Mouse (Mus musculus): ENCODE measurements around the gene Ms4a6d. TPM values are rescaled to one million over a fixed set of nuclear protein-coding genes. Genes with fewer than 3 reads are reported as not detected.

Gene Ms4a6d
- polyA plus RNA-seq, 1 experiment from 2014 or later = 4.8 TPM

- no peak for DNase-seq (ENCODE audit: low spot score)
- Histone ChIP-seq H3K4me3 (ENCODE audit: low read depth, low read length) (no peak overlapping the region), H3K4me2 (replicated peaks; ENCODE audit: low read depth, low read length) (no peak overlapping the region), H3K9me3 (ENCODE audit: control insufficient read depth, low read length) (no peaks in the 10 kb centered on the region), H3K27me3 (ENCODE audit: control insufficient read depth, insufficient read depth, low read length) (no peaks in the 10 kb centered on the region), H3K36me3 (ENCODE audit: control insufficient read depth, insufficient read depth, low read length) (no peaks in the 10 kb centered on the region), H3K9ac (ENCODE audit: low read depth, low read length) (no peak overlapping the region), H3K4me1 (replicated peaks; ENCODE audit: control insufficient read depth, insufficient read depth, low read length) (no peaks in the 10 kb centered on the region), H3K27ac (ENCODE audit: low read depth, low read length) (no peak overlapping the region)
- no peak for ATAC-seq (ENCODE audit: low FRiP score)
These were observed 20.2 kb upstream of the Ms4a6d start for GRCm38 (mm10) chr19:11624800-11625199.

- no peaks in the 10 kb centered on the region for H3K36me3 ChIP-seq (ENCODE audit: control insufficient read depth, insufficient read depth, low read length)
- no peaks in the 10 kb centered on the region for H3K9me3 ChIP-seq (ENCODE audit: control insufficient read depth, low read length)
- no peaks in the 10 kb centered on the region for H3K4me1 ChIP-seq (replicated peaks; ENCODE audit: control insufficient read depth, insufficient read depth, low read length)
- H3K9ac ChIP-seq (ENCODE audit: low read depth, low read length) = no peak within 1 kb of the TSS
- ATAC-seq (ENCODE audit: low FRiP score) (no peak), DNase-seq (ENCODE audit: low spot score) (no peak)
- no peak within 1 kb of the TSS for H3K27ac ChIP-seq (ENCODE audit: low read depth, low read length)
- no peak within 1 kb of the TSS for H3K4me2 ChIP-seq (replicated peaks; ENCODE audit: low read depth, low read length)
- no peak within 1 kb of the TSS for H3K4me3 ChIP-seq (ENCODE audit: low read depth, low read length)
- WGBS = 89% methylated on average over 2 of the region's 2 CpGs
- H3K27me3 ChIP-seq (ENCODE audit: control insufficient read depth, insufficient read depth, low read length) = no peaks in the 10 kb centered on the region
These were observed 18.9 kb upstream of the Ms4a6d start, which contains the start of gene Ms4a2 for GRCm38 (mm10) chr19:11623551-11623950. Gene Ms4a2, minus strand, starts transcription at chr19:11623719.

GRCm38 (mm10) chr19:11617983-11618382, 13.3 kb upstream of the Ms4a6d start:
- Histone ChIP-seq H3K4me2 (replicated peaks; ENCODE audit: low read depth, low read length) (no peak overlapping the region), H3K27ac (ENCODE audit: low read depth, low read length) (no peak overlapping the region), H3K4me1 (replicated peaks; ENCODE audit: control insufficient read depth, insufficient read depth, low read length) (no peaks in the 10 kb centered on the region), H3K9ac (ENCODE audit: low read depth, low read length) (no peak overlapping the region), H3K36me3 (ENCODE audit: control insufficient read depth, insufficient read depth, low read length) (no peaks in the 10 kb centered on the region), H3K9me3 (ENCODE audit: control insufficient read depth, low read length) (no peaks in the 10 kb centered on the region), H3K27me3 (ENCODE audit: control insufficient read depth, insufficient read depth, low read length) (no peaks in the 10 kb centered on the region), H3K4me3 (ENCODE audit: low read depth, low read length) (no peak overlapping the region)
- no peak for ATAC-seq (ENCODE audit: low FRiP score)
- no peak for DNase-seq (ENCODE audit: low spot score)

GRCm38 (mm10) chr19:11614805-11615204, 10.2 kb upstream of the Ms4a6d start:
- ATAC-seq (ENCODE audit: low FRiP score) (no peak), DNase-seq (ENCODE audit: low spot score) (no peak)
- no peaks in the 10 kb centered on the region for H3K4me1 ChIP-seq (replicated peaks; ENCODE audit: control insufficient read depth, insufficient read depth, low read length)
- H3K27ac ChIP-seq (ENCODE audit: low read depth, low read length) = no peak overlapping the region
- WGBS = 76% methylated on average over 2 of the region's 2 CpGs
- no peaks in the 10 kb centered on the region for H3K27me3 ChIP-seq (ENCODE audit: control insufficient read depth, insufficient read depth, low read length)
- H3K9ac ChIP-seq (ENCODE audit: low read depth, low read length) = no peak overlapping the region
- no peaks in the 10 kb centered on the region for H3K9me3 ChIP-seq (ENCODE audit: control insufficient read depth, low read length)
- H3K4me3 ChIP-seq (ENCODE audit: low read depth, low read length) = no peak overlapping the region
- no peak overlapping the region for H3K4me2 ChIP-seq (replicated peaks; ENCODE audit: low read depth, low read length)
- no peaks in the 10 kb centered on the region for H3K36me3 ChIP-seq (ENCODE audit: control insufficient read depth, insufficient read depth, low read length)

GRCm38 (mm10) chr19:11613776-11614443, 9.3 kb upstream of the Ms4a6d start:
- Histone ChIP-seq H3K36me3 (ENCODE audit: control insufficient read depth, insufficient read depth, low read length) (no peaks in the 10 kb centered on the region), H3K9ac (ENCODE audit: low read depth, low read length) (no peak overlapping the region), H3K9me3 (ENCODE audit: control insufficient read depth, low read length) (no peaks in the 10 kb centered on the region), H3K27me3 (ENCODE audit: control insufficient read depth, insufficient read depth, low read length) (no peaks in the 10 kb centered on the region), H3K4me2 (replicated peaks; ENCODE audit: low read depth, low read length) (no peak overlapping the region), H3K4me3 (ENCODE audit: low read depth, low read length) (no peak overlapping the region), H3K27ac (ENCODE audit: low read depth, low read length) (no peak overlapping the region), H3K4me1 (replicated peaks; ENCODE audit: control insufficient read depth, insufficient read depth, low read length) (no peaks in the 10 kb centered on the region)
- DNase-seq (ENCODE audit: low spot score) = no peak
- ATAC-seq (ENCODE audit: low FRiP score) = no peak
- WGBS = 81% methylated on average over 8 of the region's 8 CpGs

- 94% methylated on average over 1 of the region's 1 CpGs for WGBS
- H3K9ac ChIP-seq (ENCODE audit: low read depth, low read length) = no peak overlapping the region
These were observed 8.4 kb upstream of the Ms4a6d start for GRCm38 (mm10) chr19:11613084-11613483.

GRCm38 (mm10) chr19:11612293-11612692, 7.6 kb upstream of the Ms4a6d start:
- Histone ChIP-seq H3K27ac (ENCODE audit: low read depth, low read length) (no peak overlapping the region), H3K4me1 (replicated peaks; ENCODE audit: control insufficient read depth, insufficient read depth, low read length) (no peaks in the 10 kb centered on the region), H3K4me2 (replicated peaks; ENCODE audit: low read depth, low read length) (no peak overlapping the region), H3K27me3 (ENCODE audit: control insufficient read depth, insufficient read depth, low read length) (no peaks in the 10 kb centered on the region), H3K4me3 (ENCODE audit: low read depth, low read length) (no peak overlapping the region), H3K36me3 (ENCODE audit: control insufficient read depth, insufficient read depth, low read length) (no peaks in the 10 kb centered on the region), H3K9ac (ENCODE audit: low read depth, low read length) (no peak overlapping the region), H3K9me3 (ENCODE audit: control insufficient read depth, low read length) (no peaks in the 10 kb centered on the region)
- ATAC-seq (ENCODE audit: low FRiP score) (no peak), DNase-seq (ENCODE audit: low spot score) (no peak)
- 66% methylated on average over 2 of the region's 2 CpGs for WGBS

More at GRCm38 (mm10) chr19:11613084-11613483, 8.4 kb upstream of the Ms4a6d start:
- H3K4me2 ChIP-seq (replicated peaks; ENCODE audit: low read depth, low read length) = no peak overlapping the region
- no peaks in the 10 kb centered on the region for H3K27me3 ChIP-seq (ENCODE audit: control insufficient read depth, insufficient read depth, low read length)
- ATAC-seq (ENCODE audit: low FRiP score) = no peak
- no peak for DNase-seq (ENCODE audit: low spot score)
- H3K36me3 ChIP-seq (ENCODE audit: control insufficient read depth, insufficient read depth, low read length) = no peaks in the 10 kb centered on the region
- no peak overlapping the region for H3K4me3 ChIP-seq (ENCODE audit: low read depth, low read length)
- no peak overlapping the region for H3K27ac ChIP-seq (ENCODE audit: low read depth, low read length)
- no peaks in the 10 kb centered on the region for H3K9me3 ChIP-seq (ENCODE audit: control insufficient read depth, low read length)
- H3K4me1 ChIP-seq (replicated peaks; ENCODE audit: control insufficient read depth, insufficient read depth, low read length) = no peaks in the 10 kb centered on the region

GRCm38 (mm10) chr19:11611541-11611945, 6.9 kb upstream of the Ms4a6d start:
- DNase-seq (ENCODE audit: low spot score) (peak; percentile 51), ATAC-seq (ENCODE audit: low FRiP score) (peak; percentile 74)
- H3K4me1 ChIP-seq (replicated peaks; ENCODE audit: control insufficient read depth, insufficient read depth, low read length) = no peaks in the 10 kb centered on the region
- H3K9ac ChIP-seq (ENCODE audit: low read depth, low read length) = no peak overlapping the region
- H3K9me3 ChIP-seq (ENCODE audit: control insufficient read depth, low read length) = no peaks in the 10 kb centered on the region
- H3K36me3 ChIP-seq (ENCODE audit: control insufficient read depth, insufficient read depth, low read length) = no peaks in the 10 kb centered on the region
- no peak overlapping the region for H3K4me2 ChIP-seq (replicated peaks; ENCODE audit: low read depth, low read length)
- WGBS = 28% methylated on average over 6 of the region's 6 CpGs
- no peak overlapping the region for H3K4me3 ChIP-seq (ENCODE audit: low read depth, low read length)
- no peak overlapping the region for H3K27ac ChIP-seq (ENCODE audit: low read depth, low read length)
- H3K27me3 ChIP-seq (ENCODE audit: control insufficient read depth, insufficient read depth, low read length) = no peaks in the 10 kb centered on the region

GRCm38 (mm10) chr19:11608172-11608571, 3.5 kb upstream of the Ms4a6d start:
- Histone ChIP-seq H3K27ac (ENCODE audit: low read depth, low read length) (no peak overlapping the region), H3K4me3 (ENCODE audit: low read depth, low read length) (no peak overlapping the region), H3K27me3 (ENCODE audit: control insufficient read depth, insufficient read depth, low read length) (no peaks in the 10 kb centered on the region), H3K4me2 (replicated peaks; ENCODE audit: low read depth, low read length) (no peak overlapping the region), H3K4me1 (replicated peaks; ENCODE audit: control insufficient read depth, insufficient read depth, low read length) (no peaks in the 10 kb centered on the region), H3K9me3 (ENCODE audit: control insufficient read depth, low read length) (no peaks in the 10 kb centered on the region), H3K9ac (ENCODE audit: low read depth, low read length) (no peak overlapping the region), H3K36me3 (ENCODE audit: control insufficient read depth, insufficient read depth, low read length) (no peaks in the 10 kb centered on the region)
- DNase-seq (ENCODE audit: low spot score) = peak; percentile 71
- 13% methylated on average over 1 of the region's 1 CpGs for WGBS
- no peak for ATAC-seq (ENCODE audit: low FRiP score)
